Comparison of ENCODE assay signal across 19 mouse cellular contexts in genomic region chr14:54098122-54098775, GRCm38 (mm10).
DNase-seq lines count a peak whose midpoint lies in the region; ATAC-seq and TF ChIP-seq lines count a peak whose summit lies in the region.
"Had no signal": no experiment of that assay in that cellular context is flagged by ENCODE, and none has a peak within 500 bp of the region (broad histone marks: within the 10 kb centered on the region; RNA-seq: fewer than 3 reads in every experiment).

No protein-coding gene starts in this region.

- TF ChIP-seq CTCF in lung, adult 2 months (IDR thresholded peaks at IDR 0.05; ENCODE audit: insufficient read depth, low read length), result no peak

- no peaks in the 10 kb centered on the region for H3K36me3 ChIP-seq in forebrain, embryonic 10.5 days (replicated peaks)
- no peaks in the 10 kb centered on the region for H3K36me3 ChIP-seq in forebrain, embryonic 16.5 days (ENCODE audit: control insufficient read depth, insufficient read depth)
- no peaks in the 10 kb centered on the region for H3K36me3 ChIP-seq in lung, embryonic 15.5 days
- H3K36me3 ChIP-seq: forebrain, embryonic 12.5 days; limb, embryonic 15.5 days; midbrain, embryonic 12.5 days had no signal

- peaks cover 30% of the 10 kb centered on the region for H3K4me1 ChIP-seq in forebrain, embryonic 10.5 days
- no peaks in the 10 kb centered on the region for H3K4me1 ChIP-seq in forebrain, embryonic 16.5 days (replicated peaks; ENCODE audit: control insufficient read depth, insufficient read depth, low read length)
- H3K4me1 ChIP-seq in lung, embryonic 15.5 days, result peaks cover 36% of the 10 kb centered on the region
- no peaks in the 10 kb centered on the region for H3K4me1 ChIP-seq in lung, adult 2 months (ENCODE audit: control insufficient read depth, insufficient read depth, low read length)
- H3K4me1 ChIP-seq: midbrain, embryonic 12.5 days had no signal

- peak overlapping the region; percentile 22; the same call in 1 of the 2 replicates for H3K27ac ChIP-seq in forebrain, embryonic 10.5 days
- no peak overlapping the region for H3K27ac ChIP-seq in forebrain, embryonic 16.5 days (ENCODE audit: low read length)
- H3K27ac ChIP-seq in lung, embryonic 15.5 days, result peak overlapping the region; percentile 63
- H3K27ac ChIP-seq: forebrain, embryonic 12.5 days; layer of hippocampus, adult 2 months; limb, embryonic 15.5 days; midbrain, embryonic 12.5 days had no signal

- no peak overlapping the region for H3K4me3 ChIP-seq in forebrain, embryonic 10.5 days
- H3K4me3 ChIP-seq in forebrain, embryonic 16.5 days (replicated peaks; ENCODE audit: low read length), result no peak overlapping the region
- H3K4me3 ChIP-seq in lung, embryonic 15.5 days, result no peak overlapping the region
- H3K4me3 ChIP-seq in lung, adult 2 months (replicated peaks; ENCODE audit: extremely low read depth, low read depth, low read length), result no peak overlapping the region
- H3K4me3 ChIP-seq: forebrain, embryonic 12.5 days; layer of hippocampus, adult 2 months; limb, embryonic 15.5 days; midbrain, embryonic 12.5 days had no signal

- ATAC-seq in forebrain, embryonic 16.5 days, result no peak
- ATAC-seq in lung, embryonic 15.5 days (ENCODE audit: borderline replicate concordance, extremely low read depth, low FRiP score, low TSS enrichment), result peak; percentile 56
- no peak for ATAC-seq in CD4-positive, CD25-positive, alpha-beta regulatory T cell, adult 4 months
- ATAC-seq: activated CD4-positive, CD25-positive, alpha-beta regulatory T cell, adult 4 months; hindbrain, embryonic 16.5 days; liver, postnatal 0 days had no signal

- DNase-seq in forebrain, embryonic 10.5 days (ENCODE audit: extremely low spot score, low spot score), result no peak
- no peak for DNase-seq in lung, adult 2 months
- peak; percentile 31 for DNase-seq in lung, postnatal 36 days
- DNase-seq in spleen, postnatal 36 days (ENCODE audit: low spot score in 2 of 2), result no peak
- DNase-seq in embryo, embryonic 11 days, result no peak
- DNase-seq: adrenal gland, postnatal 36 days; cerebellum, postnatal 10 days; heart, postnatal 14 days; liver, postnatal 0 days; right cerebral cortex, adult 18-20 months had no signal

- no peak for TF ChIP-seq POLR2A in lung, adult 2 months (IDR thresholded peaks at IDR 0.05; ENCODE audit: borderline replicate concordance, extremely low read depth, low read depth, low read length)

- H3K27me3 ChIP-seq in forebrain, embryonic 10.5 days (ENCODE audit: poor library complexity, severe bottlenecking), result no peaks in the 10 kb centered on the region
- H3K27me3 ChIP-seq in forebrain, embryonic 16.5 days (replicated peaks; ENCODE audit: control insufficient read depth, insufficient read depth, low read length), result no peaks in the 10 kb centered on the region
- no peaks in the 10 kb centered on the region for H3K27me3 ChIP-seq in lung, embryonic 15.5 days
- H3K27me3 ChIP-seq: forebrain, embryonic 12.5 days; limb, embryonic 15.5 days; midbrain, embryonic 12.5 days had no signal

- H3K9me3 ChIP-seq in forebrain, embryonic 10.5 days, result no peaks in the 10 kb centered on the region
- H3K9me3 ChIP-seq in forebrain, embryonic 16.5 days (ENCODE audit: control insufficient read depth, low read length), result no peaks in the 10 kb centered on the region
- no peaks in the 10 kb centered on the region for H3K9me3 ChIP-seq in lung, embryonic 15.5 days
- H3K9me3 ChIP-seq: forebrain, embryonic 12.5 days; limb, embryonic 15.5 days; midbrain, embryonic 12.5 days had no signal

- no peak overlapping the region for H3K9ac ChIP-seq in forebrain, embryonic 16.5 days (replicated peaks; ENCODE audit: low read depth, low read length)
- H3K9ac ChIP-seq in lung, embryonic 15.5 days, result no peak overlapping the region
- H3K9ac ChIP-seq: forebrain, embryonic 12.5 days; limb, embryonic 15.5 days; liver, postnatal 0 days; midbrain, embryonic 12.5 days had no signal

- WGBS in forebrain, embryonic 10.5 days, result 81% methylated on average over 10 of the region's 10 CpGs
- 76% methylated on average over 10 of the region's 10 CpGs for WGBS in forebrain, embryonic 16.5 days
- 29% methylated on average over 10 of the region's 10 CpGs for WGBS in lung, embryonic 15.5 days
- WGBS in lung, adult 2 months, result 43% methylated on average over 10 of the region's 10 CpGs

- H3K4me2 ChIP-seq in forebrain, embryonic 16.5 days (ENCODE audit: low read length), result no peak overlapping the region
- H3K4me2 ChIP-seq in lung, embryonic 15.5 days, result peak overlapping the region; percentile 27; the same call in 1 of the 2 replicates
- H3K4me2 ChIP-seq: forebrain, embryonic 12.5 days; limb, embryonic 15.5 days; midbrain, embryonic 12.5 days had no signal
